Comparison of ENCODE assay signal across 8 mouse cellular contexts in genomic region chr10:34019302-34020075, GRCm38 (mm10). TPM values are rescaled to one million over a fixed set of nuclear protein-coding genes. Genes with fewer than 3 reads are reported as not detected.
DNase-seq lines count a peak whose midpoint lies in the region; ATAC-seq and TF ChIP-seq lines count a peak whose summit lies in the region.

Rwdd1 (minus strand) TSS chr10:34019624.

- under 1% methylated on average over 64 of the region's 82 CpGs for WGBS in kidney, embryonic 14.5 days
- under 1% methylated on average over 82 of the region's 82 CpGs for WGBS in limb, embryonic 15.5 days

- TF ChIP-seq POLR2A in bone marrow macrophage, adult 2 months (IDR thresholded peaks at IDR 0.05; ENCODE audit: borderline replicate concordance, low read depth, low read length), result peak; percentile 64; the same call in 1 of the 2 replicates
- peak; percentile 88 for TF ChIP-seq POLR2A in embryonic fibroblast, embryonic 13.5 days (IDR thresholded peaks at IDR 0.05; ENCODE audit: low read depth, low read length)

- no peaks in the 10 kb centered on the region for H3K9me3 ChIP-seq in kidney, embryonic 14.5 days (ENCODE audit: control insufficient read depth, low read length)
- no peaks in the 10 kb centered on the region for H3K9me3 ChIP-seq in limb, embryonic 15.5 days

- H3K9ac ChIP-seq in kidney, embryonic 14.5 days (ENCODE audit: low read depth, low read length), result peak within 1 kb of the TSS; percentile 90
- peak within 1 kb of the TSS; percentile 59 for H3K9ac ChIP-seq in limb, embryonic 15.5 days

- H3K36me3 ChIP-seq in kidney, embryonic 14.5 days (ENCODE audit: control insufficient read depth, insufficient read depth, low read length), result no peaks in the 10 kb centered on the region
- no peaks in the 10 kb centered on the region for H3K36me3 ChIP-seq in limb, embryonic 15.5 days

- no peaks in the 10 kb centered on the region for H3K27me3 ChIP-seq in kidney, embryonic 14.5 days (ENCODE audit: control insufficient read depth, insufficient read depth, low read length)
- no peaks in the 10 kb centered on the region for H3K27me3 ChIP-seq in limb, embryonic 15.5 days

- peak; percentile 100 for ATAC-seq in kidney, embryonic 14.5 days (ENCODE audit: low FRiP score, low TSS enrichment)
- ATAC-seq in limb, embryonic 15.5 days (ENCODE audit: insufficient number of reproducible peaks, low FRiP score, low TSS enrichment, low read depth), result peak; percentile 100

- peaks cover 33% of the 10 kb centered on the region for H3K4me1 ChIP-seq in bone marrow macrophage, adult 2 months (ENCODE audit: control insufficient read depth, insufficient read depth, low read length)
- H3K4me1 ChIP-seq in embryonic fibroblast, embryonic 13.5 days (ENCODE audit: control insufficient read depth, insufficient read depth, low read length), result peaks cover 2% of the 10 kb centered on the region
- peaks cover 7% of the 10 kb centered on the region for H3K4me1 ChIP-seq in kidney, embryonic 14.5 days (ENCODE audit: control insufficient read depth, insufficient read depth, low read length)
- peaks cover 14% of the 10 kb centered on the region for H3K4me1 ChIP-seq in limb, embryonic 15.5 days

- DNase-seq in A20 (ENCODE audit: low read depth, low spot score), result peak; percentile 98
- DNase-seq in heart, adult 9 months (ENCODE audit: low spot score in 2 of 2), result peak; percentile 98 to 99
- DNase-seq in monocyte, adult 2 months (ENCODE audit: low read depth in 1 of 2, low spot score in 2 of 2), result peak; percentile 96 to 97
- DNase-seq in spleen, postnatal 36 days (ENCODE audit: low spot score in 2 of 2), result peak; percentile 95 to 97

- H3K4me3 ChIP-seq in bone marrow macrophage, adult 2 months (ENCODE audit: insufficient read depth, low read length), result peak within 1 kb of the TSS; percentile 82
- H3K4me3 ChIP-seq in embryonic fibroblast, embryonic 13.5 days (ENCODE audit: insufficient read depth, low read length), result peak within 1 kb of the TSS; percentile 96
- H3K4me3 ChIP-seq in kidney, embryonic 14.5 days (ENCODE audit: low read length), result peak within 1 kb of the TSS; percentile 77
- peak within 1 kb of the TSS; percentile 61 for H3K4me3 ChIP-seq in limb, embryonic 15.5 days

- no peak for TF ChIP-seq CTCF in bone marrow macrophage, adult 2 months (IDR thresholded peaks at IDR 0.05; ENCODE audit: low read depth, low read length)
- TF ChIP-seq CTCF in embryonic fibroblast, embryonic 13.5 days (IDR thresholded peaks at IDR 0.05; ENCODE audit: borderline replicate concordance, insufficient read depth, low read length), result no peak

- H3K4me2 ChIP-seq in kidney, embryonic 14.5 days (replicated peaks; ENCODE audit: low read depth, low read length), result peak within 1 kb of the TSS; percentile 53
- H3K4me2 ChIP-seq in limb, embryonic 15.5 days, result peak within 1 kb of the TSS; percentile 54

- H3K27ac ChIP-seq in bone marrow macrophage, adult 2 months (ENCODE audit: insufficient read depth, low read depth, low read length), result peak within 1 kb of the TSS; percentile 83
- H3K27ac ChIP-seq in embryonic fibroblast, embryonic 13.5 days (ENCODE audit: insufficient read depth, low read length), result peak within 1 kb of the TSS; percentile 89
- peak within 1 kb of the TSS; percentile 92 for H3K27ac ChIP-seq in kidney, embryonic 14.5 days (ENCODE audit: low read depth, low read length)
- peak within 1 kb of the TSS; percentile 93 for H3K27ac ChIP-seq in limb, embryonic 15.5 days

RNA-seq across cellular contexts. Expression of gene Rwdd1, which starts in this region (rescaled TPM):
- polyA plus RNA-seq in bone marrow macrophage, adult 2 months (2012; ENCODE audit: insufficient read depth, insufficient read length, missing spikeins), result 50.9 and 55.8 TPM in 2 replicates
- polyA plus RNA-seq in embryonic fibroblast, embryonic 13.5 days (2011; ENCODE audit: insufficient read length, low read depth, missing spikeins), result 72.0 and 98.0 TPM in 2 replicates
- polyA plus RNA-seq in kidney, embryonic 14.5 days (2014; fragmentation: Nextera tagmentation; extraction: Ambion mirVana), result 145 and 185 TPM in 2 replicates
- 116 and 118 TPM in 2 replicates for polyA plus RNA-seq in limb, embryonic 15.5 days (2015; fragmentation: Nextera tagmentation; extraction: Ambion mirVana)

Comparison
In these comparisons a context has a peak if more than half of its experiments do, and no peak if none do; other contexts are left out.
1. Peak in every context shown above with its lines: DNase-seq, ATAC-seq, H3K4me3 ChIP-seq and H3K27ac ChIP-seq.